Mouse (Mus musculus): Measurements from ENCODE around the gene Cdca7l.
"Not testable (repeated sequence)": the region's sequence is repeated elsewhere in the genome, so short reads cannot be mapped to it uniquely, and the experiment has no call there.

The Cdca7l gene

GRCm38 (mm10) chr12:117803989-117804388, at the start of gene Cdca7l:
Cdca7l (plus strand) TSS chr12:117804289.
- in situ Hi-C loops (cut with MboI; ENCODE audit: low sequenced_read_pairs): not testable (repeated sequence)

GRCm38 (mm10) chr12:117756010-117756409, 48.1 kb upstream of the Cdca7l start:
- in situ Hi-C loops (cut with MboI; ENCODE audit: low sequenced_read_pairs): no loop called here

GRCm38 (mm10) chr12:117760373-117760772, 43.7 kb upstream of the Cdca7l start:
- in situ Hi-C loops (cut with MboI; ENCODE audit: low sequenced_read_pairs): loop anchor here (10.0 kb wide), 2 partner anchors 166 to 356 kb away; no protein-coding TSS in a partner anchor

- in situ Hi-C loops (cut with MboI; ENCODE audit: low sequenced_read_pairs): loop anchor here (10.0 kb wide), 2 partner anchors 166 to 356 kb away; no protein-coding TSS in a partner anchor
Observed at GRCm38 (mm10) chr12:117760846-117761245, 43.2 kb upstream of the Cdca7l start.

GRCm38 (mm10) chr12:117761698-117762097, 42.4 kb upstream of the Cdca7l start:
- in situ Hi-C loops (cut with MboI; ENCODE audit: low sequenced_read_pairs): loop anchor here (10.0 kb wide), 2 partner anchors 167 to 357 kb away; no protein-coding TSS in a partner anchor

- in situ Hi-C loops (cut with MboI; ENCODE audit: low sequenced_read_pairs): loop anchor here (10.0 kb wide), 2 partner anchors 168 to 358 kb away; no protein-coding TSS in a partner anchor
Observed at GRCm38 (mm10) chr12:117763247-117763646, 40.8 kb upstream of the Cdca7l start.

- in situ Hi-C loops (cut with MboI; ENCODE audit: low sequenced_read_pairs): loop anchor here (10.0 kb wide), 2 partner anchors 170 to 360 kb away; no protein-coding TSS in a partner anchor
Observed at GRCm38 (mm10) chr12:117764839-117765238, 39.2 kb upstream of the Cdca7l start.

GRCm38 (mm10) chr12:117769113-117769512, 35.0 kb upstream of the Cdca7l start:
- in situ Hi-C loops (cut with MboI; ENCODE audit: low sequenced_read_pairs): loop anchor here (10.0 kb wide), 2 partner anchors 174 to 364 kb away; no protein-coding TSS in a partner anchor

- in situ Hi-C loops (cut with MboI; ENCODE audit: low sequenced_read_pairs): no loop called here
Observed at GRCm38 (mm10) chr12:117770211-117770610, 33.9 kb upstream of the Cdca7l start.

GRCm38 (mm10) chr12:117771156-117771555, 32.9 kb upstream of the Cdca7l start:
- in situ Hi-C loops (cut with MboI; ENCODE audit: low sequenced_read_pairs): no loop called here

GRCm38 (mm10) chr12:117772638-117773037, 31.5 kb upstream of the Cdca7l start:
- in situ Hi-C loops (cut with MboI; ENCODE audit: low sequenced_read_pairs): no loop called here

GRCm38 (mm10) chr12:117776841-117777240, 27.2 kb upstream of the Cdca7l start:
- in situ Hi-C loops (cut with MboI; ENCODE audit: low sequenced_read_pairs): no loop called here

- in situ Hi-C loops (cut with MboI; ENCODE audit: low sequenced_read_pairs): no loop called here
Observed at GRCm38 (mm10) chr12:117781360-117781759, 22.7 kb upstream of the Cdca7l start.

- in situ Hi-C loops (cut with MboI; ENCODE audit: low sequenced_read_pairs): no loop called here
Observed at GRCm38 (mm10) chr12:117783426-117783825, 20.7 kb upstream of the Cdca7l start.

- in situ Hi-C loops (cut with MboI; ENCODE audit: low sequenced_read_pairs): no loop called here
Observed at GRCm38 (mm10) chr12:117786621-117787020, 17.5 kb upstream of the Cdca7l start.

- in situ Hi-C loops (cut with MboI; ENCODE audit: low sequenced_read_pairs): no loop called here
Observed at GRCm38 (mm10) chr12:117788513-117789011, 15.5 kb upstream of the Cdca7l start.

- in situ Hi-C loops (cut with MboI; ENCODE audit: low sequenced_read_pairs): no loop called here
Observed at GRCm38 (mm10) chr12:117789017-117789416, 15.1 kb upstream of the Cdca7l start.

GRCm38 (mm10) chr12:117795303-117795702, 8.8 kb upstream of the Cdca7l start:
- in situ Hi-C loops (cut with MboI; ENCODE audit: low sequenced_read_pairs): no loop called here

GRCm38 (mm10) chr12:117805576-117805975, 1.5 kb downstream of the Cdca7l start:
- in situ Hi-C loops (cut with MboI; ENCODE audit: low sequenced_read_pairs): no loop called here

GRCm38 (mm10) chr12:117806007-117806451, 1.9 kb downstream of the Cdca7l start:
- in situ Hi-C loops (cut with MboI; ENCODE audit: low sequenced_read_pairs): no loop called here

- in situ Hi-C loops (cut with MboI; ENCODE audit: low sequenced_read_pairs): no loop called here
Observed at GRCm38 (mm10) chr12:117806470-117806869, 2.4 kb downstream of the Cdca7l start.

- in situ Hi-C loops (cut with MboI; ENCODE audit: low sequenced_read_pairs): no loop called here
Observed at GRCm38 (mm10) chr12:117807637-117808036, 3.5 kb downstream of the Cdca7l start.
